Mouse (Mus musculus) MEL (cell line): Measurements from ENCODE around the gene Ccdc61. TPM values are rescaled to one million over a fixed set of nuclear protein-coding genes. Genes with fewer than 3 reads are reported as not detected.

Experiments used
- DNase-seq: peaks from one replicate; pipeline ENCODE4 v3.0.0; 2011; ENCODE audit warnings: low read depth, low spot score
- H3K27ac ChIP-seq: 2 replicates; pipeline ENCODE4 v1.5.1; 2012; ENCODE audit warnings: low read depth, mild to moderate bottlenecking, control low read depth, low read length, moderate library complexity; ENCODE audit not compliant: control insufficient read depth
- H3K27me3 ChIP-seq, 2 experiments: fragments of 150-350 bp in 1 of 2; sonication (generic) in 1 of 2; 2 replicates each; pipeline ENCODE4 v1.6.1; 2012; ENCODE audit warnings: low read length in 2 of 2, mild to moderate bottlenecking in 2 of 2, improper control_type of control experiment in 1 of 2, moderate library complexity in 1 of 2; ENCODE audit not compliant: insufficient read depth in 2 of 2, control insufficient read depth in 1 of 2
- H3K36me3 ChIP-seq, 2 experiments: 2 replicates each; pipeline ENCODE4 v1.6.1; 2012 to 2014; ENCODE audit warnings: low read length in 2 of 2, improper control_type of control experiment in 1 of 2, inconsistent platforms in 1 of 2, mild to moderate bottlenecking in 1 of 2; ENCODE audit not compliant: insufficient read depth in 2 of 2, control insufficient read depth in 1 of 2
- H3K4me1 ChIP-seq, 2 experiments: fragments of 150-350 bp in 1 of 2; sonication (generic) in 1 of 2; 2 replicates each; pipeline ENCODE4 v1.6.1; 2012; ENCODE audit warnings: low read length in 2 of 2, improper control_type of control experiment in 1 of 2, mild to moderate bottlenecking in 1 of 2; ENCODE audit not compliant: insufficient read depth in 2 of 2, control insufficient read depth in 1 of 2
- H3K4me3 ChIP-seq, 2 experiments: fragments of 150-350 bp in 1 of 2; sonication (generic) in 1 of 2; 2 replicates each; pipeline ENCODE4 v1.5.1; 2012; ENCODE audit warnings: low read depth in 2 of 2, low read length in 2 of 2, mild to moderate bottlenecking in 2 of 2, moderate library complexity in 2 of 2, control low read depth in 1 of 2, improper control_type of control experiment in 1 of 2; ENCODE audit not compliant: control insufficient read depth in 1 of 2, insufficient read depth in 1 of 2
- H3K79me2 ChIP-seq: 2 replicates; pipeline ENCODE4 v1.6.1; 2012; ENCODE audit warnings: mild to moderate bottlenecking, low read length, moderate library complexity; ENCODE audit not compliant: control insufficient read depth, poor library complexity, insufficient read depth
- H3K9ac ChIP-seq: 2 replicates; pipeline ENCODE4 v1.6.1; 2012; ENCODE audit warnings: low read depth, mild to moderate bottlenecking, control low read depth, low read length, moderate library complexity; ENCODE audit not compliant: control insufficient read depth, poor library complexity, severe bottlenecking
- H3K9me3 ChIP-seq: fragments of 150-350 bp; sonication (generic); replicated peaks from 2 replicates; pipeline ENCODE4 v1.6.1; 2012; ENCODE audit warnings: mild to moderate bottlenecking, low read length, improper control_type of control experiment, moderate library complexity; ENCODE audit not compliant: insufficient read depth
- CTCF ChIP-seq, 3 experiments: IDR thresholded peaks in 2 of 3; conservative IDR thresholded peaks in 1 of 3; 2 replicates each; pipeline ENCODE4 v1.5.1; 2011 to 2012; ENCODE audit warnings: low read length in 3 of 3, low read depth in 2 of 3, mild to moderate bottlenecking in 2 of 3, improper control_type of control experiment in 1 of 3, inconsistent platforms in 1 of 3, mixed read lengths in 1 of 3, moderate library complexity in 1 of 3; ENCODE audit not compliant: control insufficient read depth in 1 of 3, insufficient read depth in 1 of 3, poor library complexity in 1 of 3, severe bottlenecking in 1 of 3
- E2F4 ChIP-seq: IDR thresholded peaks from 2 replicates; pipeline ENCODE4 v1.6.1; 2011; ENCODE audit warnings: low read depth, low read length, improper control_type of control experiment, borderline replicate concordance
- ELF1 ChIP-seq: IDR thresholded peaks from 2 replicates; pipeline ENCODE4 v1.6.1; 2014; ENCODE audit warnings: low read depth, mild to moderate bottlenecking, inconsistent platforms, low read length, improper control_type of control experiment, moderate library complexity
- EP300 ChIP-seq, 2 experiments: IDR thresholded peaks; 2 replicates each; pipeline ENCODE4 v1.6.1; 2011; ENCODE audit warnings: improper control_type of control experiment in 2 of 2, low read length in 2 of 2, low read depth in 1 of 2, mild to moderate bottlenecking in 1 of 2
- ETS1 ChIP-seq: IDR thresholded peaks from 2 replicates; pipeline ENCODE4 v1.6.1; 2012; ENCODE audit warnings: low read depth, mild to moderate bottlenecking, inconsistent platforms, low read length, improper control_type of control experiment, moderate library complexity
- GATA1 ChIP-seq: IDR thresholded peaks from 2 replicates; pipeline ENCODE4 v1.6.1; 2011; ENCODE audit warnings: low read depth, low read length, improper control_type of control experiment
- KAT2A ChIP-seq: conservative IDR thresholded peaks from 2 replicates; pipeline ENCODE4 v1.6.1; 2012; ENCODE audit warnings: low read depth, low read length, improper control_type of control experiment, inconsistent platforms
- MAFK ChIP-seq: IDR thresholded peaks from 2 replicates; pipeline ENCODE4 v1.6.1; 2011; ENCODE audit warnings: low read depth, mild to moderate bottlenecking, low read length, improper control_type of control experiment, borderline replicate concordance
- MAX ChIP-seq: IDR thresholded peaks from 2 replicates; pipeline ENCODE4 v1.6.1; 2011; ENCODE audit warnings: low read length, improper control_type of control experiment
- MEF2A ChIP-seq: IDR thresholded peaks from 2 replicates; pipeline ENCODE4 v1.6.1; 2014; ENCODE audit warnings: low read depth, mild to moderate bottlenecking, inconsistent platforms, low read length, improper control_type of control experiment; ENCODE audit not compliant: poor library complexity, insufficient replicate concordance, severe bottlenecking; ENCODE audit errors: extremely low read depth
- MXI1 ChIP-seq: IDR thresholded peaks from 2 replicates; pipeline ENCODE4 v1.6.1; 2011; ENCODE audit warnings: mild to moderate bottlenecking, low read depth, low read length, improper control_type of control experiment
- MYB ChIP-seq: IDR thresholded peaks from 2 replicates; pipeline ENCODE4 v1.6.1; 2011; ENCODE audit warnings: mild to moderate bottlenecking, low read depth, low read length, improper control_type of control experiment
- NELFE ChIP-seq: IDR thresholded peaks from 2 replicates; pipeline ENCODE4 v1.6.1; 2011; ENCODE audit warnings: low read depth, low read length, improper control_type of control experiment
- NRF1 ChIP-seq: IDR thresholded peaks from 2 replicates; pipeline ENCODE4 v1.6.1; 2014; ENCODE audit warnings: low read depth, mild to moderate bottlenecking, inconsistent platforms, low read length, improper control_type of control experiment, moderate library complexity; ENCODE audit not compliant: poor library complexity, insufficient read depth, severe bottlenecking
- POLR2A ChIP-seq, 2 experiments: IDR thresholded peaks; 2 replicates each; pipeline ENCODE4 v1.6.1; 2011 to 2012; ENCODE audit warnings: low read length in 2 of 2, mild to moderate bottlenecking in 2 of 2, control low read depth in 1 of 2, improper control_type of control experiment in 1 of 2, low read depth in 1 of 2, moderate library complexity in 1 of 2; ENCODE audit not compliant: control insufficient read depth in 1 of 2, insufficient read depth in 1 of 2, poor library complexity in 1 of 2
- POLR2AphosphoS2 ChIP-seq: IDR thresholded peaks from 2 replicates; pipeline ENCODE4 v1.6.1; 2011; ENCODE audit warnings: low read length, improper control_type of control experiment
- POLR2AphosphoS5 ChIP-seq: IDR thresholded peaks from 2 replicates; pipeline ENCODE4 v1.6.1; 2012; ENCODE audit warnings: low read depth, borderline replicate concordance, mild to moderate bottlenecking, inconsistent platforms, low read length, moderate library complexity, mixed read lengths
- RAD21 ChIP-seq: IDR thresholded peaks from 2 replicates; pipeline ENCODE4 v1.6.1; 2011; ENCODE audit warnings: mild to moderate bottlenecking, low read depth, low read length, improper control_type of control experiment
- RCOR1 ChIP-seq: IDR thresholded peaks from 2 replicates; pipeline ENCODE4 v1.6.1; 2012; ENCODE audit warnings: low read depth, mild to moderate bottlenecking, inconsistent platforms, low read length, improper control_type of control experiment
- SMC3 ChIP-seq: IDR thresholded peaks from 2 replicates; pipeline ENCODE4 v1.6.1; 2011; ENCODE audit warnings: low read depth, low read length, improper control_type of control experiment
- TCF12 ChIP-seq: IDR thresholded peaks from 2 replicates; pipeline ENCODE4 v1.6.1; 2014; ENCODE audit warnings: low read depth, mild to moderate bottlenecking, inconsistent platforms, low read length, improper control_type of control experiment, moderate library complexity
- ZC3H11A ChIP-seq: IDR thresholded peaks from 2 replicates; pipeline ENCODE4 v1.6.1; 2012; ENCODE audit warnings: low read depth, mild to moderate bottlenecking, inconsistent platforms, low read length, improper control_type of control experiment
- ZKSCAN1 ChIP-seq: IDR thresholded peaks from 2 replicates; pipeline ENCODE4 v1.6.1; 2012; ENCODE audit warnings: low read depth, mild to moderate bottlenecking, inconsistent platforms, low read length, improper control_type of control experiment, moderate library complexity
- ZNF384 ChIP-seq: IDR thresholded peaks from 2 replicates; pipeline ENCODE4 v1.6.1; 2012; ENCODE audit warnings: low read depth, mild to moderate bottlenecking, inconsistent platforms, low read length, improper control_type of control experiment
- polyA plus RNA-seq, 2 experiments: library from polyadenylated mRNA; stranded (reverse) in 1 of 2; unstranded in 1 of 2; fragments of >175 nt in 1 of 2; fragments of >200 nt in 1 of 2; gene quantifications; 2 replicates each; pipeline versions ENCODE4 v1.2.1 to v1.2.4; 2012; ENCODE audit warnings: low replicate concordance in 2 of 2, low read depth in 1 of 2; ENCODE audit not compliant: insufficient read length in 2 of 2, insufficient read depth in 1 of 2, missing spikeins in 1 of 2
- total RNA-seq: library from RNA; depleted of rRNA; stranded (reverse); fragments of 300-350 nt; gene quantifications from 2 replicates; pipeline ENCODE4 v1.2.3, GENCODE M21; 2012

The Ccdc61 gene
- total and polyA plus RNA-seq, 3 experiments, result 19.7 to 69.8 TPM; not detected in 1

- no peak for TF ChIP-seq EP300 (IDR thresholded peaks at IDR 0.05; ENCODE audit: low read depth in 1 of 2, low read length in 2 of 2)
- TF ChIP-seq ETS1, result no peak
- no peak for TF ChIP-seq ZNF384
- TF ChIP-seq KAT2A, result no peak
- TF ChIP-seq POLR2AphosphoS5, result no peak
- TF ChIP-seq MXI1, result no peak
- TF ChIP-seq MEF2A, result no peak
- no peak for TF ChIP-seq CTCF (IDR thresholded peaks at IDR 0.05 in 2 of 3, conservative IDR thresholded peaks at IDR 0.05 in 1 of 3; ENCODE audit: control insufficient read depth in 1 of 3, insufficient read depth in 1 of 3, low read depth in 2 of 3, low read length in 3 of 3, poor library complexity in 1 of 3, severe bottlenecking in 1 of 3)
- TF ChIP-seq ZC3H11A, result no peak
- no peak for TF ChIP-seq NRF1
- TF ChIP-seq RCOR1, result no peak
- no peak for TF ChIP-seq MYB
- no peak for TF ChIP-seq MAFK
- no peak for TF ChIP-seq ELF1
- Histone ChIP-seq H3K9ac (peak overlapping the region; percentile 72), H3K27me3 (no peaks in the 10 kb centered on the region), H3K4me1 (peaks cover 0 to 13% of the 10 kb centered on the region in 2 experiments; a peak in 3 of 4 replicates), H3K9me3 (no peaks in the 10 kb centered on the region), H3K79me2 (peaks cover 16% of the 10 kb centered on the region), H3K4me3 (peak overlapping the region; percentile 64 to 97), H3K36me3 (peaks cover 0 to 5% of the 10 kb centered on the region in 2 experiments; a peak in 2 of 4 replicates), H3K27ac (peak overlapping the region; percentile 36)
- DNase-seq, result no peak
Measured at GRCm38 (mm10) chr7:18909797-18910196, 418 bp downstream of the Ccdc61 start.

GRCm38 (mm10) chr7:18904971-18905370 lies 5.2 kb downstream of the Ccdc61 start:
- no peaks in the 10 kb centered on the region for H3K27me3 ChIP-seq
- peaks cover 0 to 5% of the 10 kb centered on the region in 2 experiments; a peak in 3 of 4 replicates for H3K36me3 ChIP-seq
- DNase-seq, result no peak
- peaks cover 15% of the 10 kb centered on the region for H3K79me2 ChIP-seq
- no peaks in the 10 kb centered on the region for H3K9me3 ChIP-seq
- no peak for TF ChIP-seq POLR2A (IDR thresholded peaks at IDR 0.05; ENCODE audit: control insufficient read depth in 1 of 2, insufficient read depth in 1 of 2, low read depth in 1 of 2, low read length in 2 of 2, poor library complexity in 1 of 2)
- no peak for TF ChIP-seq MAX
- no peak for TF ChIP-seq POLR2AphosphoS2
- no peak for TF ChIP-seq NELFE
- no peak for TF ChIP-seq ZKSCAN1
- TF ChIP-seq NRF1, result no peak
- TF ChIP-seq TCF12, result no peak
- TF ChIP-seq RAD21, result no peak
- TF ChIP-seq SMC3, result no peak
- no peak for TF ChIP-seq E2F4
- TF ChIP-seq GATA1, result no peak
- TF ChIP-seq, all 39 proteins: peak for 0
- peaks cover 0 to 6% of the 10 kb centered on the region in 2 experiments; a peak in 1 of 4 replicates for H3K4me1 ChIP-seq
- no peak overlapping the region for H3K9ac ChIP-seq
- H3K27ac ChIP-seq, result no peak overlapping the region
- H3K4me3 ChIP-seq, result no peak overlapping the region
